Mouse (Mus musculus) G1E (cell line): Measurements from ENCODE around the gene Adh7.

Source experiments
- CTCF ChIP-seq: IDR thresholded peaks from 2 replicates; pipeline ENCODE4 v1.5.1; 2012; ENCODE audit warnings: low read depth, low read length, inconsistent platforms, mixed read lengths
- GATA1 ChIP-seq: IDR thresholded peaks from 2 replicates; pipeline ENCODE4 v1.6.1; 2012; ENCODE audit warnings: borderline replicate concordance, low read length, inconsistent platforms, mixed read lengths
- GATA2 ChIP-seq: IDR thresholded peaks from 2 replicates; pipeline ENCODE4 v1.6.1; 2012; ENCODE audit warnings: low read depth, low read length, inconsistent platforms, borderline replicate concordance
- POLR2AphosphoS5 ChIP-seq: IDR thresholded peaks from 2 replicates; pipeline ENCODE4 v1.6.1; 2012; ENCODE audit warnings: low read depth, low read length, inconsistent platforms; ENCODE audit not compliant: insufficient replicate concordance
- TAL1 ChIP-seq: conservative IDR thresholded peaks from 2 replicates; pipeline ENCODE4 v1.6.1; 2012; ENCODE audit warnings: low read depth, low read length, inconsistent platforms, mixed read lengths

DNA sequence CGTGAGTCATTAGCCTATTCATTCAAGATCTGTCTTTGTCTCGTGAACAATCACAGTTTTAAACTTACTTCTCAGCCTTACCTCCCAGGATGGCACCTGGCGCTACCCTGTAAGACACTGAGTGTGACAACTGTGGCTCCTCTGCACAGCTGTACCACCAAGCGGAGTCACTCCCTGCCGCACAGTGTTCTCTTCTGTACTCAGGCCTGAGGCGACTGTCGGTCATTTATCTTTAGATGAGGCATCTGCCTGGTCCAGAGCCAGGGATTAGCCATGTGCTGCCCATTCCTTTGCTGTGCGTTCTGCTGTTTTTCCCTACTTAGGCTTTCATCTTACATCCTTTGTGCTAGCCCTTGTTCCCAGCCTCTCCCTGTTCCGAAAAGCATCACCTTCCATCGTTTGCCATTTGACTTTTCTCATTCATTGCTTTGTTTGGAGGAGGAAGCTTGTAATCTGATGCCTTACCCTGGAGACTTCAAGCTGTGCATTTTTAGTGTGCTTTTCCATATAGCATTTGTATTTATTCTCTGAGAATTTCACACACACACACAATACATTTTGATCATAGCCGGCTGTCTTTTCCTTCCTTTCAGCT lies 2.1 kb upstream of the Adh7 start:
- TF ChIP-seq TAL1 (no peak), CTCF (no peak), GATA2 (no peak), GATA1 (no peak), POLR2AphosphoS5 (no peak)
